Mouse (Mus musculus) left cerebral cortex, postnatal 4 days (tissue): ENCODE data around the gene Tex44. TPM values are rescaled to one million over a fixed set of nuclear protein-coding genes. Genes with fewer than 3 reads are reported as not detected.
A peak's percentile ranks its signal among the peaks of the same experiment; 100 is the strongest.

ENCODE experiments used
- DNase-seq: peaks from one replicate; pipeline ENCODE4 v3.0.0-alpha.2; 2022
- intact Hi-C: fragments of 180-260 bp; cut with DNase I; formaldehyde crosslinking; loops from one replicate; pipeline ENCODE4 v1.15.1; 2025
- total RNA-seq, 2 experiments: library from RNA; stranded (reverse); gene quantifications; 2 replicates each; pipeline ENCODE4 v1.2.3; 2021

Gene Tex44
- total RNA-seq, result not detected

DNA sequence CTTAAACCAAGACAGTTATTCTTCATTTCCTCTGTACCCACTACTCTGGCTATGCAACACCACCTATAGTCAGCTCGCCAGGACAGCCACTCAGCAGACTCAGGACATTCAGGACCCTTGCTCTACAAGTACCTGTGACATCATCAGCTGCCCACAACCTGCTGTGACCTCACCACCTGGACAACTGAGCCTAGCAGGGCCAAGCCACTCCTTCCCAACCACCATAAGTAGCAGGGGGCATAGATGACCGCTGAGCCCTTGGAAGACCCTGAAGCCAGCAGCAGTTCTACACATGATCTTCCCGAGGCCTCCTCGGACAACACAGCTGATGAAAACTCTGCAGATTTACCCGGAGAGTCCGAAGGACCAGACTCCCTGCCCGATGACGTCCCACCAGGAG, at the start of gene Tex44, which contains the start of gene Nmur1:
Gene Tex44 (plus strand): TSS at position 202 of the 400 bp plus-strand sequence.
Gene Nmur1 (minus strand): TSS at position 101 of the 400 bp plus-strand sequence.
- no peak for DNase-seq
- intact Hi-C loops, result no loop called here

- intact Hi-C loops, result loop anchor here (5.0 kb wide), 1 partner anchor 56 kb away; no protein-coding TSS in a partner anchor
- no peak for DNase-seq
Observed at GRCm38 (mm10) chr1:86376354-86376753, 49.8 kb upstream of the Tex44 start.

GRCm38 (mm10) chr1:86378662-86379061, 47.5 kb upstream of the Tex44 start:
- intact Hi-C loops, result loop anchor here (5.0 kb wide), 1 partner anchor 54 kb away; no protein-coding TSS in a partner anchor
- no peak for DNase-seq

- intact Hi-C loops, result loop anchor here (5.0 kb wide), 1 partner anchor 53 kb away; no protein-coding TSS in a partner anchor
- DNase-seq, result no peak
Observed at GRCm38 (mm10) chr1:86379161-86379569, 47.0 kb upstream of the Tex44 start.

- DNase-seq, result peak; percentile 62
- intact Hi-C loops, result no loop called here
Observed at GRCm38 (mm10) chr1:86381027-86381426, 45.1 kb upstream of the Tex44 start.

DNA sequence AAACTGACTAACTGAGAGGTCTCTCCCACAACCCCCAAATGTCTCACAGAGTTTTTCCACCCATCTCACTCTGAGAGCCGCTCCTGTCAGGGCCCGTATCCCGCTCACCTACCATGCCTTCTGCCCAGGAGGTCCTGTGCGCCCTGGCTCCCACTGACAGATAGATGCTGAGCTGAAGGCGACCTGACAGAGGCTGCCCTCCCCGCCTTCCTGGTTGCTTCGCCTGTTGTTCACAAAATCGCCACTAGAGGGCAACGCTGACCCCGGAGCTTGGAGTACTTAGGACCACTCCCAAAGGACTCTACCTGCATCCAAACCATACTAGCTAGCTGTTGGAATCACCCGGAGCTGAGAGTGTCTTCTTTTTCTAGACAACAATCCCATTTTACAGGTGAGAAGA, 36.9 kb upstream of the Tex44 start:
- intact Hi-C loops, result no loop called here
- DNase-seq, result peak; percentile 72

DNA sequence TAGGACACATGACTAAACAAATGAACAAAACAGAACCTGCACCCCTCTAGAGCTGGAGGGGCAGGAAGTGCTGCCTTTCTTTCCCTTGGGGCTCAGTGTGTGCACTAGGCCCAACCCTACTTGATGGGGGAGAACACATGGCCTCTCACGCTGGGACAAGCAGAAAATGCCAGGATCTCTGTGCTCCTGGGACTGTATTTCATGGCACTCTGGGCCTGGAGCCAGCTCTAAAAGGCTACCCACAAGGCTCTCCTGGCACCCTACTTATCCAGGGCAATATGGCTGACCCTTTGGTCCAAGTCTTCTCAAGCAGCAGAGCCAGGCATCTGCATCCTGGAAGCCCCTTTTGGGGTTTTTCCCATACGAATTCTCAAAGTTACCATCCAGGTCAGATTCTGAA, 34.7 kb upstream of the Tex44 start:
- intact Hi-C loops, result no loop called here
- DNase-seq, result peak; percentile 29

DNA sequence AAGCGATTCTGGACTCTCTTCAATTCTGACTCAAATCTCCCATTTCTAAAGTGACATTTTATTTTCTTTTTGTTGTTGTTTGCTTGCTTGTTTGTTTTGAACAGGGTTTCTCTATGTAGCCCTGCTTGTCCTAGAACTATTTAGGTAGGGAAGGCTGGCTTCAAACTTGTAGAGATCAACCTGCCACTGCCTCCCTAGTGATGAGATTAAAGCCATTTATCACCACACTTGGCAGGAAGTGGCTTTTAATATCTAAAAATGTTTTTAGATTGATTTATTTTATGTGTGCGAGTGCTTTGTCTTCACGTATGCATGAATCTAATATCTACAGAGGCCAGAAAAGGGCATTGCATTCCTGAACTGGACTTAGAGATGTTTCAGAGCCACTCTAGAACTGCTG, 32.9 kb upstream of the Tex44 start:
- intact Hi-C loops, result no loop called here

GRCm38 (mm10) chr1:86394246-86394645, 31.9 kb upstream of the Tex44 start:
- DNase-seq, result no peak
- intact Hi-C loops, result no loop called here

More for the DNA sequence above, 32.9 kb upstream of the Tex44 start:
- DNase-seq, result no peak

DNA sequence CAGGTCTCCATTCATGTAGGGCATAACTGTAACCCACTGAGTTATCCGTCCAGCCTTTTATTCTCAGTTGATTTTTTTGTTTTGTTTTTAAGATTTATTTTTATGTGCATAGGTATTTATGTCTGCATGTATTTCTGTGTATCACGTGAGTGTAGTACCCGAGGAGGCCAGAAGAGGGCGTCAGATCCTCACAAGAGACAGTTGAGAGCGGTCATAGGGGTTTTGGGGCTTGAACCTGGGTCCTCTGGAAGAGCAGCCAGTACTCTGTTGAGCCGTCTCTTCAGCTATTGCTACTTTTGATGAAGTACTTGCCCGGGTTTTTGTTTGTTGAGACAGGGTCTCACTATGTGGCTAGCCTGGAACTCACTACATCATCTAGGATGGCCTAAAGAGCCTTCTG, 30.2 kb upstream of the Tex44 start:
- no peak for DNase-seq
- intact Hi-C loops, result no loop called here

GRCm38 (mm10) chr1:86397621-86398020, 28.5 kb upstream of the Tex44 start:
- intact Hi-C loops, result no loop called here
- DNase-seq, result no peak

DNA sequence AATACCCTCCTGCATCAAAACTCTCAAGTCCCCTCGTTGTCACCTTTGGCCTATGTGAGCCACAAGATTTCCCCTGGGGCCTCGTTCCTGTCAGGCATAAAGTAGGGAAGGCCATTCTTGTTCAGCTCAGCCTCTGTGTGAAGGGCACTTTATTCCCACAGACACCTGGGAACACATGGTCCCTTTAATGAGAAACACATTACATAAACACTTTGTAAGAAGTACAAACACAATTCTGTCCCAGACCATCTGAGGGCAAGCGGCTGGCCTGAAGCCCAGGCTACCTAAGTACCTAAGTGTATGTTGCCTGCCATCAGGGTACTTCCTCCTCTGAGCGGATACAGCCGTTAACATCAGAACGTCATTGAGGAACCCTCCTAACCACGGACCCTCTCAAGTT, 27.9 kb upstream of the Tex44 start:
- DNase-seq, result no peak
- intact Hi-C loops, result no loop called here

GRCm38 (mm10) chr1:86399322-86399721, 26.8 kb upstream of the Tex44 start:
- intact Hi-C loops, result no loop called here

DNA sequence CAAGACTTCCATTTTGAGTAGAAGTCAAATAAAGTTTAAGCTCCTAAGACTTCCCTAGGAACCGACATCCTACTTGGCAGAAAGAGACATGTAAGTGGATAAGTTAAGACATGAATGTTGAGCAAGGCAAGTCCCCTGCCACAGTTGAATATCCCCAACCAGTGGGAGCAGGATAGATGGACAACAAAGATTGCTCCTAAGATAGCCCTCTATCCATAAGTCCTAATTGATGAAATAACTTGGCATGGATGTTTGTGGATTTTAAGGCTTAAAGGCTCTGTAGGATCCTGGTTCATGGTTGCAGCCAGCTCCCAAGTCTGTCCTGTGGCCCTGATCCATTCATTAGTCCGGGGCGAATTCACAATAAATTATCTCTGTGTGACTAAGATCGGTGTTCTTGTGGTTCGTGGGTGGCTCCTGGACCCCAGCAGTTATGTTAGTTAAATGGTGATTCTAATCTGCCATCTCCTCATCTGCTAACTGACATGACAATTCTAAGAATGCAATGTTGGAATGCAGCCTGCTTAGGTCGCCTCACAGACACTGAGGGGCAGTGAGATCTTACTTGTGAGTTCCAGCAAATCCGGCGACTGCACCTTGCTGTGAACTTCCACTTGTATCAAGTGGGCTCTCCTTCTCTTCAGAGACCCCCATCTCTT, 25.9 kb upstream of the Tex44 start:
- DNase-seq, result no peak
- intact Hi-C loops, result no loop called here

More at GRCm38 (mm10) chr1:86399322-86399721, 26.8 kb upstream of the Tex44 start:
- DNase-seq, result no peak

- no peak for DNase-seq
- intact Hi-C loops, result no loop called here
Observed at GRCm38 (mm10) chr1:86404834-86405233, 21.3 kb upstream of the Tex44 start.

- DNase-seq, result no peak
- intact Hi-C loops, result no loop called here
Observed at GRCm38 (mm10) chr1:86406313-86406712, 19.8 kb upstream of the Tex44 start.

GRCm38 (mm10) chr1:86406914-86407313, 19.2 kb upstream of the Tex44 start:
- no peak for DNase-seq
- intact Hi-C loops, result no loop called here

GRCm38 (mm10) chr1:86408515-86408914, 17.6 kb upstream of the Tex44 start:
- intact Hi-C loops, result no loop called here

GRCm38 (mm10) chr1:86409476-86409875, 16.7 kb upstream of the Tex44 start:
- intact Hi-C loops, result no loop called here
- DNase-seq, result no peak

More at GRCm38 (mm10) chr1:86408515-86408914, 17.6 kb upstream of the Tex44 start:
- no peak for DNase-seq

DNA sequence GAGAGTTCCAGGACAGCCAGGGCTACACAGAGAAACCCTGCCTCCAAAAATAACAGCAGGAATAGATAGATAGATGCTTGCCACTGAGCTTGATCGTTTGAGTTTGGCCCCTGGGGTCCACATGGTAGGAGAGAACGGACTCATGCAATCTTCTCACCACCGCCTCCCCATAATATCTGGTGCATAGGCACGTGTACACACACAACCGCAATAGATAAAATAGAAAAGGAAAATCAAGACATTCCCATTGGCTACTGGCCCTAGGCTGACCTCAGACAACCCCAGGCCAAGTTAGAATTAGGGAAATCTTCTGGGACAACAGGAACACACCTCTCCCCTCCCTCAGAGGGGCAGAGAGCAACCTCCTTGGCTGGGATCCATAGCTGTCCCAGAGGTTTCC, 11.4 kb upstream of the Tex44 start:
- DNase-seq, result no peak
- intact Hi-C loops, result no loop called here

- intact Hi-C loops, result no loop called here
- DNase-seq, result no peak
Observed at GRCm38 (mm10) chr1:86415144-86415543, 11.0 kb upstream of the Tex44 start.

DNA sequence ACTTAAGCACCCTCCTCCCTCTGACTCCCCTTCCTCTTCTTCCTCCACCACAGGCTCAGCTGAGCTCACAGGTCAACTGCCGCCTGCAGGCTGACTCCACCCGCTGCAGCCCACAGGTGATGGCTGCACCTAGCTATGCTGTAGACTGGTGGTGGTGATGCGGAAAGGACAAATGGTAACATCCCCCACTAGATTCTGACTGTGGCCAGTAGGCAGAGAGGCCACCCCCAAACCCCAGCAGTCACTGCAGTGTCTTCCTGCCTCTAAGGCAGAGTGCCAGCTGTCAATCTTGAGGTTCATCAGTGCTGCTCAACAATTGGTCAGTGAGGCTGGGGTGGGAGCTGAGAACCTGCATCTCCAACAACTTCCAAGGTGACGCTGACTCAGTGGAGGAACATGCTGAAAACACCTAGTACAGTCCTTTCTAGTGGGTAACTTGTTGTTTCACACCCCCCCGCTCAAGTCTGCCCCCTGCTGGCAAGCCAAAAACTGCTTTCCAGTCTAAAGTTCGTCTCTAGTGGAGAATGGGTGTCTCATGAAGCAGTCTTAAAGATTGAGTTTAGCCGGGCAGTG, 10.4 kb upstream of the Tex44 start:
- no peak for DNase-seq
- intact Hi-C loops, result no loop called here
